Mouse (Mus musculus): ENCODE measurements around the gene Plxdc2.

Gene Plxdc2

DNA sequence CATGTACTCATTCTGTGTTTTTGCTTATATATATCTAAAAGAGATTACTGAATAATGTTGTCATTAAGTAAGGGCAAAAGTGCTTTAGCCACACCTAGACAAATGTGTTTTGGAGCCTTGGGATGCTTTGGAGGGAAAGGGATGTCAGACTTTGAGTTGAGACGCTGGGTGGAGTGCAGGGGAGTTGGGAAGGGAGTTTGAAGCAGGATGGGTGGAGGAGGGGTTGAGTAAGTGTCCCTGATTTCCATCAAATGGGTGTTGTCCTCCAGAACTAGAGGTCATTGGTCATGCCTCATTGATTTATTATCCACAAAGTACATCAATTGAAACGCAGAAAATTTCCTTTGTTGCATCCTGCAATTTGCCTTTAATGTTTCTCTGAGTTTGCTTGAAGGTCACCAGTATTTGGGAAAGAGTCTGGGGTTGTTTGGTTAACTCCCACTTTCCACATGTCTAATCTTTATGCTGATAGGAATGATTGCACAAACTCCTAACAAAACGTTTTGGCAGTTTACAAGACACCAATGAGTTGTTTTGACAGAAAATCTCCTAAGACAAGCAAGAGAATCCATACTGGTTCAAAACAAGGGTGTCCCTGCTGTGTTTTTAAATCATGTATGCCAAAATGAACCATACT lies 58.4 kb downstream of the Plxdc2 start:
- DNase-seq: peak in 1 of 2 experiments; percentile 8

DNA sequence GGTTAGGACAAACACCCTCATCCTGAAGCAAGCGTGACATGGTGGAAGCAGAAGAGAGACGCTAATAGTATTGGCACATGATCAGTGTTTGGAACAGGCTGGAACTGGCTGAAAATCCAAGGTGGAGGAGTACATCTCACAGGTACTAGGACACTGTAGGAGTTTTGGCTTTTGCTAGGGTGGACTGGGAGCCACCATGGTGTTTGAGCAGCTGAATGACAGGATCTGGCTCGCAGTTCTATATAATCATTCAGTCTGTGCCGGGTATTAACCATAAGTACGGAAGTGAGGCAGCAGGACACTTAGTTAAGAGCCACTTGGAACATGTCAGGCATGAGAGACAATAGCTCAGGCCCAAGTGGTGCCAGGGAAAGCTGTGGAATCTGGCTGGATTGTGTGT lies 82.9 kb downstream of the Plxdc2 start:
- no peak for DNase-seq

DNA sequence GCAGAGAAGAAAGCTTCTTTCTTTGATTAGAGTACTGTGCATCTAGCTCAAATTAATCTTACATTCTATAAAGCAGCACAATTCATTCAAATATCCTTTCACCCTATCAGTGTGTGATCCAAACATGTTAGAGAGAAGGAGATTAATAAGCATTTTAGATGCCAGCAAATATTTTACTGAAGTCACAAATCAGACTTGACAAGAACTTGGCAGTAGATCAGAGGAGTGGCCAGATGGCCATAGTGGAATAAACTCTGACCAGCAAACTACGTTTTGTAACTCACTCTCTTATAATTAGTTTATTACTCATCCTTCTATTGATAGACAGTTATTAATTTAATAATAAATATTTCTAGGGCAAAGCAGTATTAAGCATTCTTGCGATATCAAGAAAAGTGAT lies 86.5 kb downstream of the Plxdc2 start:
- DNase-seq: no peak

DNA sequence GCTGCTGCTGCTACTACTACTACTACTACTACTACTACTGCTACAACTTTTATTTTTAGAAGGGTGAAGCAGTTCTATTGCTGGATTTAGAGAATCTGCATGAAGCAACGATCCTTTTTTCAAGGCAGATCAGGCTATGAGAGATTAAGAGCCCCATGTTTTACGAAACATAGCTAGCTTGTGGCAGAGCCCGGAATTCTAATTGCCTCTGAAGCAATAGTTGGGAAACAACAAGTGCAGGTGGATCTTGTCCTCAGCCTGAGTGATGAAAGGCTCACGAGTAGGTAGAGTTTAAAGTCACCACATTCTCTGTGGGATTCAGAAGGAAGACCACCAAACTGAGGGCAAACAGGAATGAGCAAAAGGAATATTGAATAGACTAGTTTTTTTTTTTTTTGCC lies 91.8 kb downstream of the Plxdc2 start:
- peak in 1 of 2 experiments; percentile 21 for DNase-seq

DNA sequence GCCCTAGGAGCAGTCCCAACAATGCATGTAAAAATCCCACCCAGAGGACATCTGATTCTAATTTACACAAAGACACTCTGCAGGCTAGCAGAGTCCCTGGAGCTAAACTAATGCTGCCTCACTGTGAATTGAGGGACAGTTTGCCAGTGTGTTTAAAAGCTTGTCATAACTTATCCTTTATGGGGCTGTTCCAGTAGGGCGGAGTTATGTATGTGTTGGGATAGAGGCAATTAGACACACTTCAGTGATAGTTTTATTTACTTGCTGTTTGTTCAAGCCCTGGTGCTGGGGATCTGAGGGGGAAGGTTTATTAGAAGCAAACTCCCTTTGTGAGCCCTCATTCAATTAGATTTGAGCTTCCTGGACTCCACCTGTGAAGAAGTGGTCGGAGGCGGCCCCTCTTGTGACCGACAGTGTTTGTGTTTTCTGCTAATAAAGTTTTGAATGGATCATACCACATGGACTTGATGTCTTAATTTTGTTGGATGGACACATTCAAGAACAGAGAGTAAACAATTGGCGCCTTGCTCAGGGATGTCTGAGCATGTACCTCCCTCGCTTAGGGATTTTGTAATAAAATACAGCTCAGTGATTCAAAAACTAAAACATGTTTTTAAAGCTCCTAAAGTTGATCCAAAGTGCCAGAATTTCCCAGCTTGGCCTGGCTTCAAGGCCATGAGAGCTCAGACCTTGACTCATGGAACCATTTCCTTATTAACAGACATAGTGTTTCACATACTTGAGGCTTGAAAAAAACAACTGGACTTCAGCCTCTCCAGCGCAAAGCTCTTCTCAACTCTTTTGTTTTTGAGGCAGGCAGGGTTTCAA lies 94.9 kb downstream of the Plxdc2 start:
- DNase-seq: peak; percentile 50 to 52

DNA sequence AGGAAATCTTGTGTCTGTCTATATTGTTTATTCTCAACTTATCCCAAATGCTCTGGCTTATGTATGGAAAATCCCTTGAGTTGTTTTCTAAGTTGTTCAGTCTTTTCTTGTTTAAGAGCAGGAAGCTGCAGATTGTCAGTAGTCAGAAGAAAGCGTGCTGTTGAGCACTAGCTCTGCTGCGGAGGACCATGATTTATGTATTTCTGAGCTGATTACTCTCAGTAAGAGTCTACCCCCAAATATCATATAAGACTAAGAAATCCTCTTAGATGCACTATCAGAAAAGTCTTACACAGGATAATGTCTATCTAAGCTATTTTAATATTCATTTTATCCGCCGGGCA lies 95.5 kb downstream of the Plxdc2 start:
- no peak for DNase-seq

DNA sequence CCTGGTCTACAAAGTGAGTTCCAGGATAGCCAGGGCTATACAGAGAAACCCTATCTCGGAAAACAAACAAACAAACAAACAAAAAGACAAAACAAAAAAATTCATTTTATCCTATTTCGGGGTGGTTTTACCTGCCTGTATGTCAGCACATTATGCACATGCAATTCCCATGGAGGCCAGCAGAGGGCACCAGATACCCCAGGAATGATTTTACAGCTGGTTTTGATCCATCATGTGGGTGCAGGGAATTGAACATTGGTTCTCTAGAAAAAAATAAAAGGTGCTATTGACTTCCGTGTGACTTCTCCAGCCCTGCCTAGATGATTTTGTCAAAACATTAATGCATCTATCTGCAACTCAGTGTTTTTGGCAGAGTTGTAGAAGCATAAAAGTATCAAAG lies 96.0 kb downstream of the Plxdc2 start:
- DNase-seq: no peak

DNA sequence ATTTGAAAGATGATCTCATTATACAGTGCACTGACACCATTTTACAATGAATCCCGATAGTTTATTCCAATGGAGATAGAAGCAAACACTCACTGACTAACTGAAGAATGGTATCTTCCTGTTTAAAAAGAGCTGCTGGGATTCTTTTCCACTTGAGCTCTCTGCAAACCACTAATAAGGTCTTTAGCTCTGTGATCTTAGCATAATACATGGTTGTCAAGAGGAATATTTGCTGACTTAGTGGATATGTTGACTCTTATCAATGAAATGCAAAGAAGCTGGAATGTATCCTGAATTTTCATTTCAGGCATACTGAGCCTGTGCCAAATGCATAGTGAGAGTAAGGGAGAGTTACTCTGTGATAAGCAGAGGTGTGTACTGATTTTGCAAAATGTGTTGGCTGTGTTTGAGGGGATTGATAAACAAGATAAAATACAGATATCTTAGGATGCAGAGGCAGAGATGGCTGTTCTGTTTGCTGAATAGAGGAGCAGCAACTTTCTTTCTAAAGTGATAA lies 100.2 kb downstream of the Plxdc2 start:
- DNase-seq: no peak

DNA sequence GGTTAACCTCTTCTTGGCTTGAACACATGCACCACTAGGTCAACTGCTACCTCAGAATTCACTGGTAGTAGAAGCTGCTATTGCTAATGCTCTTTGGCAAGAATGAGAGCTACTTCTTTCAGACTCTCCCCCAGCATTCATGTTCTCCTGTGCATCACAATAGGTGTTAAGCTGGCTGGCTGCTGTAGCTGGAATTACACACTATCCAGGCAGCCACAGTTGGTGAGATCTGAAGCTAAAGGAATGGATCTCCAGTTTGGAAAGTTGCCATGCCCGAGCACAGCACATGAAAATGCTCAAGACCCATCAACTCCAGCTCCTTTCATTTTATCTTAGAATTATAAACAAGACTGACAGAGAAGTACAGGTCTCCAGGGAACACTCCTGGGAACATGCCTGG lies 103.4 kb downstream of the Plxdc2 start:
- DNase-seq: no peak

DNA sequence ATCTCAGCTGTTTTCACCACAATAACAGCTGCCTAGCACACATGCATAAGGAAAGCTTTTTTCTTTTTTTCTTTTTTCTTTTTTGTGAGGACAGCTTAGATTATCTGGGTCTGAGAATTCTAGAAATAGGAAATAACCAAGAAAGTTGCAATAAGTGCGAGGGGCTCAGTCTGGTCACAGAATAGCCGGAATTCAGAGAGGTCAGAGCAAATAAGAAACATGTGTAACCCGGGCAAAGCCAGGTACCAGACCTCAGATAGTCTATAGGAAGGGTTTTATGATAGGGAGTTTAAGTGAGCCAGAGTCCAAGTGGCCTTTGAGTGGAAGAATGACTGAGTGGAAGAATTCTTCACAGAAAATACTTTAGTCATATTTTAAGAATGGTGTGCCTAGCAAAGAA lies 114.0 kb downstream of the Plxdc2 start:
- DNase-seq: no peak

DNA sequence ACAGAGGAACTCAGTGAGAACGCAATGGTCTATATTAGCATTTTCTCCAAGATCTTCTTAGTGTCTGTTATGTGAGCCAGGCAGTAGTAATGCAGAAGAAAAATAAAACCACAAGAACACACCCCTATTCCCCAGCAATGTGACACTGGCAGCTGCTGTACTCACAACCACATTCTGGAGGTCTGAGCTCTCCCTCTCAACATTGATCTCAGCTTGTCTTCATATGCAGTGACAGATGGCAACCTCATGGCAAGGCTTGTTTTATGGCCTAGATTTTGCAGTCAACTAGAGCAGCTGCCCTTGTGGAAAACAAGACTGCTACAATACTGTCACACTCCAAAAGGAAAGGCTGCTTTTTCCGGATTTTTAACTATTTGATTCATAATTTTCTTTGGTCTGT lies 127.8 kb downstream of the Plxdc2 start:
- no peak for DNase-seq

DNA sequence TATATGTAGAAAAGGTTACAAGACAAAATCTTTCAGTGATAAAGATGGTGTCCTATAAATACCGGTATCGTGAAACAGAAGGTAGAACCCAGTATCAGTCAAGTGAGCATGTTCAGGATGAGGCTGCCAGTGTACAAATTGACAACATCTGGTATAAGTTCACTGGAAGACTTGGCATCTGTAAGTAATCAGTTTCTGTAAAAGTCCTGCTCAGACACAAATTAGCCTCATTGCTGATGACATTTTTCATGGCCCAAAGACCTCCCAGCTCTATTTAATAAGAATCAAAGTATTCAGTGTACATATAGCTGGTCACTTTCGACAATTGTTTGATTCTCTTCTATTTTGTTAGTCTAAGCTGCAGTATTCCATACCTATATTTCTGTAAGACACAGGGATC lies 129.9 kb downstream of the Plxdc2 start:
- no peak for DNase-seq

DNA sequence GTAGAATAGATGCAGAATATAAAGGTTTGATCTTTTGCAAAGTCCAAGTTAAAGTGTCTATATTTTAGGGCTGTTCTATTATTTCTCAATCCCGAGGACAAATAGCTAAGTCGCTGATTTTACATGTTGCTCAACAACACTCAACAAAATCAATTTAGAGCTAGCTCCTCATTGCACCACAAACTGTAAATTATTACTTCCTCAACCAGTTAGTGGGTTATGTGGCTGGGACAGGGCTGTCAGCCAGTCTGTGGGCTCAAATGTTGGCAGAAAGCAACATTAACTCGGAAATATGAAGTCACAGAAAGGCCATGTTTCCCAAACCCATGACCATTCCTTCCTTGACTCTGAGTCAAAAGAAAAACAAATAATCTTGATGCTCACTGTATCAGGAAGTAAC lies 135.1 kb downstream of the Plxdc2 start:
- peak; percentile 6 to 34 for DNase-seq

DNA sequence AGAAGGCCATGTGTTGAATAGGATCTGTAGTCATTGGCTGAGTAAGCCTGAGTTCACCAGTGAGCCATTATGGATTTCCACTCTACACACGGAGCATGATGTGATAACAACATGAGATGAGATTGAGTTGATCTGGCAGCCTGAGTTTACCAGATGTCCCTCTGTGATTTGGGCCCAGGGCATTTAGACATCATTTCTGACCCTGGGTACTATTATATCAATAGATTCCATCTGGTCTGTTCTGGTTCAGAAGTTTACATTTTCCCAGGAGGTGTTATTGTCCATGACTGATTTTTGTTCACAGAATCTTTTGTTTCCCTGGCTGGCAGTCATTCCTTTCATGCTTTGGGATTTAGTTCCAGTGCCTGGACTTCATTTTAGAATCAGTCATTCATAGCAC lies 146.7 kb downstream of the Plxdc2 start:
- no peak for DNase-seq

DNA sequence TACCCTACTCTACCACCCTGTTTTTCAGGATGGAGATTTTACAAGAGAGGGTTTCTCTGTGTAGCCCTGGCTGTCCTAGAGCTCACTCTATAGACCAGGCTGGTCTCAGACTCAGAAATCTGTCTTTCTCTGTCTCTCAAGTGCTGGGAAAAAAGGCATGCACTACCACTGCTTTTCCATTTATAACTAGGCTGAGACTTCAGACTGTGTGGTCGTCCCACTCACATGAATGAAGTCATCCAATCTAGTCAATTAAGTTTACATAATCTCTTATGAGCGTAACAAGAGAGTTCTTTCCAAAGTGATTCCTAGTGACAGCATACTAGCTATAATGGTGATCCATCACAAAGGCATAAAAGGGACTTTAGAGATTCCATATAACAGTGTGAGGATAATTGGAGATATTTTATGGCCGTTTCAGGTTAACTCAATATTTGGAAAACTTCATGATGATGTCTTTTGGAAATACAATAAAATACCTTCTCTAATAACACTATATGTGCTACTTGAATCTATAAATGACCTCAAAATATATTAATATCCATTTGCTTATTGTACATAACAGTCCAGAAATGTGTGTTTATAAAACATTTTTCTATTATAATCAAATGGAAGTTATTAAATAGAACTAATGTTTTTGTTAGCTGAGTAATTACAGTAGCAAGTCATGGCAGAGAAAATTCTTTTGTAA lies 151.6 kb downstream of the Plxdc2 start:
- DNase-seq: no peak

DNA sequence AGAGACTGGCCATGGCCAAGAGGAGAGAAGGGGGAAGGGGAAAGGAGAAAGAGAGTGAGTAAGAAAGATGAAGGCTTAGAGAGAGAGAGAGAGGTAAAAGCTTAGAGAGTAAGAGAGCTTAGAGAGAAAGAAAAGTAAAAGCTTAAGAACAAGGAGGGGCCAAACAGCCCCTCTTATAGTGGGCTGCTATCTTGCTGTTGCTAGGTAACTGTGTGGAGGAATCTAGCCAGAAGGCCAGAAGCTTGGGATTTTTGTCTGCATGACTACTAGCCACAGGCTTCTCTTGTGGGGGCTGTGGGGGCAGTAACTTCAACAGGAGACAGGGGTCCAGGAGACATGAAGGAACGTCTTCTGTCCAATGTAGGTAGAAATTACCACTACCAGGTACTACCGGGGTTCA lies 162.0 kb downstream of the Plxdc2 start:
- DNase-seq: no peak

DNA sequence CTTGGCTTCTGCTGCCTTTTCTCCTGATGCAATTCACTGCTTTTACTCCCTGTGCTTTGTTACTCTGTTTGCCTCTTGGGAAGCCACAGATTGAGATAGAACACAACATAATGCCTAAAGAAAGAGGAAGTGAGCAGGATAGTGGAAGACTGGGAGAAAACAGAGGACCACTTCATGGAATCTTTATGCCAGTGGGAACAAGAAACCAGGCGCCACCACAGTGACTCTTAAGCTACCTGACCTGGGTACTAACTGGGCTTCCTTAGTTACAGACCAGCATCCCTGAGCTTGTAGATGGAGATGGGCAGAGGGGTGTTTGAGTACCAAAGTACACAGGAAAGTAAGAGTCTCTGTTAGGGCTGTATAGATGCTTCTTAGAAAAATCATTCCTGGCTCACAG lies 167.3 kb downstream of the Plxdc2 start:
- DNase-seq: no peak

DNA sequence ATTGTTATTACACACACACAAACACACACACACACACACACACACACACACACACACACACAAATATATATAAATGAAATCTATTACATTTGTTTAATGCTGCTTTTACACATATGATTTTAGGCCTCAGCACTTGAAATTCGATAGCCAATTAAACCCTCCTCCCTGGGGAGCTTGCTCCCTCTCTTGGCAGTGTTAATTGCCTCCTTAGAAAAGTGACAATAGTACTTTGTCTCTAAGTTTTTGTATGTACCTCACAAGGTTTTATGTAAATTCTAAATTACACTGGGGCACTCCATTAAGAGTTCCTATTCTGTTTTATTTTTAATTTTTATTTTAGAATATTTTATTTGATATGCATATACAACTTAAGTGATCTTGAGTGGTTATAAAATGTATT lies 176.1 kb downstream of the Plxdc2 start:
- no peak for DNase-seq

DNA sequence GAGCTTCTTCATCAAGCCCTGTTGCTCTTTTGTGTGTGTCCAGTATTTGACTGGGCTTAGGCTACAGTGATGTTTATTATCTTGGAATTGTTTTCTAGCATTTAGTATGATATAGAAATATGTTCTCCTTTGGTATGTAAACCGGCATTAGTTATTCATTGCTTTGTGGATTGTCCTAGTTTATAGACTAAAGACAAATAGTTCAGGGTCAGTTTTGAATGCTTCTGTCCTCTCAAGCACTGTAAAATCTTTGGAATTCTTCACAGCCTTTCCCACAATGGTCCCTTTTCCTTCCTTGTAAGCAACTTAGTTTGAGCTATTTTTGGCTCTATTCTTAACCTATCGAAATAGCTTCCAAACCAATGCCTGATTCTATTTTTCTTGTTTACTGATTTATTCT lies 178.5 kb downstream of the Plxdc2 start:
- no peak for DNase-seq

DNA sequence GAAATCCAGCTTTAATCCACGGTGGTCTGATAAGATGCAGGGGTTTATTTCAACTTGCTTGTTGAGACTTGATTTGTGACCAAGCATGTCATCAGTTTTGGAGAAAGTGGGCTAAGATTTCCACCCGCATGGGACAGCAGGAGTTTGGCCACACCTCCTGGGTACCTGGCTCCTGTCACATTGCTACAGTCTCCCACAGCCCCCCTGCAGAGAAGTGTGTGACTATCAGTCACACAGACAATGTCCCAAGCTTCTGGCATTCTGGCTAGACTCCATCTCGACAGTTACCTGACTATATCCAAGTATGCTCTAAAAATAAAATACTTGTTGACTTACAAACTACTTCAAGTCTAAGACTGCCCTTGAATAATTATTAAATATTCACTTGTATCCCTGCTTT lies 185.1 kb downstream of the Plxdc2 start:
- DNase-seq: no peak

DNA sequence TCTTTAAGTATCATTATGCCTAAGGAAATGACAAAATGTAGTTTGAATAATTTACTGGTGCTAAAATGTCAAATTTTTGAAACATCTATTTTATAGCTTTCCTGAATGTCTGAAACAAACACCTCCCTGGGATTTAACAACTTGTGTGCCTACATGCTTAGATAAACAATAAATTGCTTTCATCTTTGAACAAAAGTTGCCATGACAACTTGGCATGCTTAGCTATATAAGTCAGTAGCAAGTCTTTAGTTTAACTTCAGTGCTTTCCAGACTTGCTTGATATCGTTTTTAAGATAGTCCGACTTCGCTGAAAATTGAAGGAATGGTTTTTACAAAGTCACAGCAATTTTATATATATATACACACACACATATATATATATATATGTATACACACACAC lies 189.1 kb downstream of the Plxdc2 start:
- DNase-seq: no peak

DNA sequence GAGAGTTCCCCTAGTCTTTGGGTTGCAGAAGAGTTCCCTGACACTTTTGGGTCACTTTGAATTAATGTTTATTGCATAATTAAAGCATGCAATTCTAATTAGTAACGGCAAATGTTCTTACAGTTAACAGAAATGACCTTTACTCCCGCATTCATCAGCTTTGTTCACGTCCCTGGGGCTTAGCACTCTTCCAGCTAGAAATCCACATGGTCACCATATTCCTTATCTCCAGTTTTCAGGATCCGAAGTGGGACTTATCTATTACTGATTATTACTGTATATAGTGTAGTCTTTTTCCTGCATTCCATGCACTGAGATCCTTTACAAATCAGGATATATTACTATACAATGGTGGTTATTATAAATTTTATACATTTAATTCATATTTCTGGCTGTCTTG lies 203.2 kb downstream of the Plxdc2 start:
- DNase-seq: no peak

DNA sequence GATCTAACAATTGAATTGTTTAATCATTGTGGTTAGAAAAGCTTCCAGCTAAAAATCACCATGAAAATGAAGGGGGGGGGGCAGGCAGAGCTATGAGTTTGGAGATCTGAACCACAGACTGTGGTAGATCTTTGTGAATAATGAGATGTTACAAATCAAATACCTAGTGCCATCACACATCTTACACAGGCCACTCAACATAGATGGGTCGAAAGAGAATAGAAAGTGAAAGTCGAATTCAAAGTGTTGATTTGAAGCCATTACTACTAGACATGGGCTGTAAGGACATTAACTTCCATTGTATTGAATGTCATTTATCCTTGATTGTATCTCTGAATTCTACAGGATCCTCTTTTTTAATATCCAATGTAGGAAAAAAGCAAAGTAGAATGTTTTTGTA lies 212.2 kb downstream of the Plxdc2 start:
- DNase-seq: no peak

DNA sequence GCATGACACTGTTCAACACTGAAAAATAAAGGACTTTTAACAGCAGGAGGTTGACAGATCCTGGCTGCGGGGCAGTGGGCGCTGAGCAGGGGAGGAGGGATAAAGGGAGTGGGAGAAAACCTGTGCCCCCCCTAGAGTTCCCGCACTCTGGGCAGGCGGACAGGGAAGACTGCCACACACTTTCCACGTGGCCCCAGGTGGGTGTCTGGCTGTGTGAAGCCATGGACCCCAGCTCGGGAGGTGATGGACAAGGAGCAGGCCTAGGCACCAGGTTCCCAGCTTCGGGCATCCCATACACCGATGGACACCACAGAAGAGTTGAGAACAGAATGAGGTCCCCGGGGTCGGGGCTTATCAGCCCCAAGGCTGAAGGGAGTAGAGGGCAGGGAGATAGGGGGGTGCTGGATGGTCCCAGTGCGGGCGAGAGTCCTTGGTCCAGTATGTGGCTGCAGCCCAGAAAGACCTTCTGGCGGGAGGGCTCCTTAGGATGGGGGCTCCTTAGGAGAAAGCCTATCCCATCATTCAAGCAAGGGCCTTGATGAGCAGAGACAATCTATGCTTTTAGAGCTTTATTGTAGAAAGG lies 215.2 kb downstream of the Plxdc2 start:
- no peak for DNase-seq

Measured in lung, adult 18-20 months (tissue).